Mouse (Mus musculus) kidney, adult 8-10 months (tissue): ENCODE results near the gene Fam208b.

Experiments used
- DNase-seq, 2 experiments: peaks; one replicate each; pipeline ENCODE4 v3.0.0; 2022

The Fam208b gene

GRCm38 (mm10) chr13:3610795-3611438 lies at the start of gene Fam208b:
TSS of gene Fam208b (minus strand) at chr13:3611108.
- DNase-seq = peak; percentile 99

GRCm38 (mm10) chr13:3659163-3660160 lies 48.6 kb upstream of the Fam208b start:
- DNase-seq = no peak

- no peak for DNase-seq
These were observed 43.5 kb upstream of the Fam208b start for GRCm38 (mm10) chr13:3654432-3654831.

GRCm38 (mm10) chr13:3650569-3650968 lies 39.7 kb upstream of the Fam208b start:
- peak; percentile 35 to 49 for DNase-seq

- DNase-seq = peak; percentile 71 to 77
These were observed 35.7 kb upstream of the Fam208b start for GRCm38 (mm10) chr13:3646566-3646965.

GRCm38 (mm10) chr13:3645919-3646318 lies 35.0 kb upstream of the Fam208b start:
- peak; percentile 69 to 84 for DNase-seq

- DNase-seq = peak in 1 of 2 experiments; percentile 17
These were observed 34.0 kb upstream of the Fam208b start for GRCm38 (mm10) chr13:3644871-3645270.

GRCm38 (mm10) chr13:3642538-3642937 lies 31.6 kb upstream of the Fam208b start:
- DNase-seq = no peak

GRCm38 (mm10) chr13:3642049-3642448 lies 31.1 kb upstream of the Fam208b start:
- DNase-seq = peak; percentile 35 to 58

- peak; percentile 23 to 50 for DNase-seq
These were observed 25.9 kb upstream of the Fam208b start for GRCm38 (mm10) chr13:3636797-3637196.

- DNase-seq = peak; percentile 52 to 62
These were observed 24.2 kb upstream of the Fam208b start for GRCm38 (mm10) chr13:3635076-3635475.

- DNase-seq = peak; percentile 87 to 89
These were observed 23.2 kb upstream of the Fam208b start, which contains the start of gene Asb13 for GRCm38 (mm10) chr13:3633895-3634811. TSS of gene Asb13 (plus strand) at chr13:3634032.

- DNase-seq = no peak
These were observed 22.2 kb upstream of the Fam208b start for GRCm38 (mm10) chr13:3633131-3633530.

- no peak for DNase-seq
These were observed 21.6 kb upstream of the Fam208b start for GRCm38 (mm10) chr13:3632551-3632950.

GRCm38 (mm10) chr13:3628102-3628501 lies 17.2 kb upstream of the Fam208b start:
- DNase-seq = no peak

GRCm38 (mm10) chr13:3627139-3627538 lies 16.2 kb upstream of the Fam208b start:
- DNase-seq = no peak

- peak in 1 of 2 experiments; percentile 10 for DNase-seq
These were observed 652 bp downstream of the Fam208b start for GRCm38 (mm10) chr13:3610118-3610794.

- no peak for DNase-seq
These were observed 1.2 kb downstream of the Fam208b start for GRCm38 (mm10) chr13:3609780-3610117.

- no peak for DNase-seq
These were observed 14.7 kb downstream of the Fam208b start for GRCm38 (mm10) chr13:3596232-3596631.

GRCm38 (mm10) chr13:3594311-3594710 lies 16.6 kb downstream of the Fam208b start:
- peak; percentile 60 to 72 for DNase-seq

- no peak for DNase-seq
These were observed 20.1 kb downstream of the Fam208b start for GRCm38 (mm10) chr13:3590789-3591188.

GRCm38 (mm10) chr13:3563953-3564352 lies 47.0 kb downstream of the Fam208b start:
- DNase-seq = no peak
